Mouse (Mus musculus) heart, adult 11 months (tissue): ENCODE results near the gene Abhd8.

Source experiments
- DNase-seq: peaks from one replicate; pipeline ENCODE4 v3.0.0; 2022

Gene Abhd8

DNA sequence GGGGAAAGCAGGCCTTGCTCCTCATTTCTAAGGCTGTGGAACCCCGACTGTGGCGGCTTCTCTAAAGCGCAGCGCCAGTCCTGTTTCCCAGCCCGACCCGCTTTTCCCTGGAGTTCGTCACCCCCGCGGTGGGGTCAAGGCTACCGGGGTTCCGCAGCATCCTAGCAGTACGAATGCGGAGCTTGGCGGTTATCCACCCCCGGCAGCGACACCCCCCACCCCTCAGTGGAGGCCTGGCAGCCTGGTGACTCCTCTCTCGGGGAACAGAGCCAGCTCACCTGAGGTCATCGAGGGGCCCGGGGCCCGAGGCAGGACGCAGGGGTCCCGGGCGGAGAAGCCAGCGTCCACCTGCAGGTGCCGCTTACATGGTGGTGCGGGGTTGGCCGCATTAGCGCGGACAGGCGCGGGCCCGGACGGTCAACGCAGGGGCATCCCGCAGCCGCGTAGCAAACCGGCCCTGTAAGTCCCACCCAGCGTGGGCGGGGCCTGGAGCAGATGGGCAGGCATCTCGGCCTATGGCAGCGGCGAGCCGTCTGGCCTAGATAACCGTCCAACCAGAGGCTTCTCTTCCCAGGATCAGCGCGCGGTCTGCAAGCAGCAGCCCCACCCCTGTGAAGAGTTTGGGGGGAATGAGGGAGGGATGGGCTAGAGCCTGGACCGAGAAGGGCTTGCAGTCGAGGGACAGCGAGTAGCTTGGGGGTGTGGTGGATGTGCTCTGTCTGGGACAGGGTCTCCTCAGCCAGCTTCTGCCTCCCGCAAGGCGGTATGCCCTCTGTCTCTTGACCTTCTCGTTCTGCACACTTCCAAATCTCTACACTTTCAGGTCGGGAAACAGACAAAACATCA, at the start of gene Abhd8:
TSS of gene Abhd8 (minus strand) at position 468 of the 846 bp plus-strand sequence.
- DNase-seq = peak; percentile 100

DNA sequence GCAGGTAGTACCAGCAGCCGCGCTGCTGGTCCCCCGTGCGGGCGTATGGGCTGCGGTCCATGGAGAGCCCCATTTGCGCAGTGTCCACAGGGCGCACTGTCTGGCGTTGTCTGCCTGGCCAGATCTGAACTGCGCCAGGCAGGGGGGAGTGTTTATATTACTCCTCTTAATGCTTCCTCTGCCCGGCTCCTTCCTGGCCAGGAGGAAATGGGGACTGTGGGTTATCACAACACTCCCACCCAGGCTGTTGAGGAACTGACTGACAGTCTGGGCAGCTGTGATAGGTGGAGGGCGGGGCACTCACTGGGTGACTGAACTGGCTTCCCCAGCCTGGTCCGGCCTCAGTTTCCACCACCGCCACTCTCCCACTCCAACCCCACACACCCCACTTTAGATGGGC, 48.2 kb upstream of the Abhd8 start, which contains the start of gene Plvap:
TSS of gene Plvap (minus strand) at position 109 of the 400 bp plus-strand sequence.
- peak; percentile 95 for DNase-seq

DNA sequence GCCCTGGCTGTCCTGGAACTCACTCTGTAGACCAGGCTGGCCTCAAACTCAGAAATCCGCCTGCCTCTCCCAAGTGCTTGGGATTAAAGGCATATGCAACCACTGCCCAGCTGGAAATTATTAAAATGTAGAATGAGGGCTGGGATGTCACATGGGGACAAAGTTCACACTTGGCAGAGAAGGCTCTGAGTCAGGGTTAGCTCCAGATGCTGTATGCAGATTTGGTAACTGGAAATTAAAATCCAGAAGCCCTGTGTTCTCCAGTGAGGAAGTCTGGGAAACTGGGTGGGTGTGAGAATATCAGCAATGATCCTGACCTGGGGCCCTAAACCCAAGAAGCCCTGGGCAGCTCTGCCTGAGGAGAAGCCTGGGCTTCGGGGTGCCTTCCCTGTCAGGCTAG, 45.9 kb upstream of the Abhd8 start:
- DNase-seq = peak; percentile 94

DNA sequence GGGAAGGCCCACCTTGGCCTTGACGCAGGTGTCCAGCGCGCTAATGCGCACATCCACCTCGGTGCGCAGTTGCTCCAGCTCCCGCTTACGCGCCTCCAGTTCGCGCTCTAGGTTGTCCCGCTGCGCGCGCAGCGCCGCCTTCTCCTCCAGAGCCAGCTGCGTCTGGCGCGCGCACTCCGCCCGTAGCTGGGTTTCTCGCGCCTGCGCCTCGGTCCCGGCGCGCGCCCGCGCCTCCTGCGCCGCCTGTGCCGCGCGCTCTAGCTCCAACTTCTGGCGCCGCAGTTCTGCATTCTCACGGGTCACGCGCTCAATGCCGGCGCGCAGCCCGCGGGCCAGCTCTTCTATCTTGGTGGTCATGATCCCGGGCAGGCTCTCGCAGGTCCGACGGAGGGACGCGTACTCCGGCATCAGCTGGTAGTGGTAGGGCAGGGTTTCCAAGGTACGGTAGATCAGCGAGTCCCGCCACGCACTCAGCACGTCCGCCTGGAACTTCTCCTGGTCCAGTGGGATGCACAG, 44.2 kb upstream of the Abhd8 start:
- peak; percentile 99 for DNase-seq

DNA sequence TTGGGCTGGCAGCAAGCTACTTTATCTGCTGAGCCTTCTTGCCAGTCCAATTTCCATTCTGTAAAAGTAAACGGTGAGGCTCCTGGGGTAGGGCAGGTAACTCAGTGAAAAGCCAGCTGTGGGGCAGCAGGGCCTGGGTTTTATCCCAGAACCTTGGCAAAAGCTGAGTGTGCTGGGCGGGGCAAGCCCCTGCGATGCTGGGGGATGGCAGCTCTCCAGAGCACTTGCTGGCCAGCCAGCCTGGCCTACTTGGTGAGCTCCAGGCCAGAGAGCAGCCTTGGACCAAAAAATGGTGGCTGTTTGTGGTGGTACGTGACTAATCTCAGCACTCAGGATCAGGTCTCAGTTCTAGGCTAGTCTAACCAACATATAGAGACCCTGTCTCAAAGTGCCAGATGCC, 42.5 kb upstream of the Abhd8 start:
- peak; percentile 93 for DNase-seq

DNA sequence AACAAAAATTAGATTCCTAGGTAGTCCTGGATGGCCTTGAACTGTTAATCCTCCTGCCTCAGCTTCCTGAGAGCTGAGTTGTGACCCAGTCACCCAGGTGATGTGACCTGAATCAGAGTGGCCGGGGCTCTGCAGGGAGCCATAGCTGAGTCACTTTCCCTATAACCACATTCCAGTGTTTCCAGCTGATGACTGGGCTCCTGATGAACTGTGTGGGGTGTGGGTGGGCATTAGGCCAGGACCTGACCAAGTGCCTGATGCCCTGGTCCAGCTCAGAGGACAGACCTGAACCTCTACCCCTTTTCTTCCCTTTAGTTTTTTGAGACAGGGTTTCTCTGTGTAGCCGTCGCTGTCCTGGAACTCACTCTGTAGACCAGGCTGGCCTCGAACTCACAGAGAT, 41.9 kb upstream of the Abhd8 start:
- no peak for DNase-seq

DNA sequence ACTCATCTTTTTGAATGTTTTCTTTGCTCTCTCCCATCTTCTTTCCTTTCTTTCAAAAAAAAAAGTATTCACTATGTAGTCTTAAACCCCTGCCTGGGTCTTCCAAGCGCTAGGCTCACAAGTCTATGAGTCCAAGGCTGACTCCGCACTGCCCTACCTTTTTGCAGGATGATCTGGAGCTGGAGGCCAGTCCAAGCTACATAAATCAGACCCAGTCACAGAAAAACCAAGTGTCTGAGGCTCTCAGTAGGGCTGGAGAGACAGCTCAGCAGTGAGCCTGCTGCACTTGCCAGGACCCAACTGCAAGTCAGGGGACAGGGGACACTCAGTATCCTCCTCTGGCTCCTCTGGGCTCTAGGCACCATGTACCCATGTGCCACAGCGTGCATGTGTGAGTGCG, 40.9 kb upstream of the Abhd8 start:
- no peak for DNase-seq

DNA sequence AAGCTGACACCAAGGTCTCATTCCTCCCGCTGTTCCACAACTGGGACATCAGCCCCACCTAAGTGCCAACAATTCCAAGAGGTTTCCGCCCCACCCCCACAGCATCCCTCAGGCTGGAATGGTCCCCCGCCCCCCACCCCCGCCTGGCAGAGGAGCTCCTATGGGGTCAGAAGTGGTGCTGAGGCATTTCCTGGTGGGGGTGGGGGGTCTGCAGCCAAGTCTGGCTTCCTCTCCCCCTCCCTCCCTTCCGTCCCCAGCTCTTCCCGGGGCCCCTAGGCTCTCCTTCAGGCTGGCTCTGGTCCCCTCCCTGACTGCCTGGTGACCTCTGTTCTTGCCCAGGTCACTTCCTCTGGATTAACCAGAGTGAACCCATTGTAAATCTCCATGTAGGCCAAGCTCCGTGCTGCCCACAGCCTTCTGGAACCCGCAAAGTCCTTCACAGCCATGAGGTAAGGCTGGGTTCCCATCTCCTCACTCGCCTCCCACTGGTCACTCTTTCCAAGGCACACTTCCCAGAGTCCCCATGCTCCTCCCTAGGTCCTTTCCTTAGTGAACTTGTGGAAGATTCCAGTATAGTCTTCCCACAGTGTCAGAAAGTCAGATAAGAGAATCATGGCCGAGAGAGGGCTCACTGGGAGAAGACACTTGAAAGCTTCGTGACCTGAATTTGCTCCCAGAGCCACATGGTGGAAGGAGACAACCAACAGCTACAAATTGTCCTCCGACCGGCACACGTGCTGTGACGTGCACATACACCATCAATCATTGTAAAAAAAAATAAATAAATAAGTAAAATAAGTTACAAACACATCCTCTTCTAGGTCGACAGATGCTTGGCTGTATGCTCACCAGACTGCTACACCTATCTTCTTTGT, 35.6 kb upstream of the Abhd8 start:
- peak; percentile 94 for DNase-seq

DNA sequence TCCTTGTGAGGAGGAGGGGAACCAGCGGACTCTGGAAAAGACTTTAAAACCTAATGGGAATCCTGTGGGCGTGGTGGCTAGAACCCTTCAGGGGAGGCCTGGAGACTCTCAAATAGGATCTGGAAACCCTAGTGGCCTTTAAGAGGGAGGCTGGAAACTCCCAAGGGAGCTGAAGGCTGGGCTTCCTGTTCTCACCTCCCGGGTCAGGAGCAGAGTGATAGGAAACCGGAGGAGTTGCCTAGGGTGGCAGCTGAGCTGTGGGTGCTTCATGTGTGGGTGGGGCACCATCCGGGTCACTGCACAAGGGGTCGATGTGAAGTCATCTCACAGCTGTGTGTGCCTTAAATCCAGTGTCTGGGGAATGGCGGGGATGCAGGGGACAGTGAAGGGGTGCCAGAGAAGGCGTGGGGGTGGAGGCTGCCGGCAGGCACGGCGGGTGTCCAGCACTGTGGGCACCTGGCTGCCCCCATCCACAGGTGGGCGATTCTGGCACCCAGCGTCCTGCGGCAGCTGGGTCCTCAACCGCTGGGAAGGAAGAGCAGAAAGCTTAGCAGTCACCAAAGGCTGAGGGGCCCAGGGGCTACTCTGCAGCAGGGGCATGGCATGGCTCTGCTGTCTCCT, 34.5 kb upstream of the Abhd8 start:
- DNase-seq = peak; percentile 98

DNA sequence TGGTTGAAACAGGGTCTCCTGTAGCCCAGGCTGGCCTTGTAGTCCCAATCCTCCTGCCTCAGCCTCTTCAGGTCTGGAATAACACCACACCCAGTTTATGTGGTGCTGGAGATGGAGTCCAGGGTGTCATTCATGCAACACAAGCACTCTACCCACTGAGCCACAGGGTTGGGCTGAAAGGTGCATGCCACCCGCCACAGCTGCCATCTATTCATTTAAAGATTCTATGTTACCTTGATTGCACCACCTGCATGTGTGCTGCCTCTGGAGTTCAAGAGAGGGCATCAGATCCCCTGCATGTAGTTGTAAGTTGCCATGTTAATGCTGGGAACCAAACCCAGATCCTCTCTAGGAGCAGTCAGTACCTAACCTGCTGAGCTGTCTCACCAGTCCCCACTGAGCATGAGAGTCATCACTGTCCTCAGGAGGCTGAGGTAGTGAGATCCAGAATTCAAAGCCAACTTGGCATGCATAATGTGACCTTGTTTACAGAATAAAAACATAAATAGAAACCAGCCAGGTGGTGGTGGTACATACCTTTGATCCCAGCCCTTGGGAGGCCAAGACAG, 33.7 kb upstream of the Abhd8 start:
- DNase-seq = no peak

DNA sequence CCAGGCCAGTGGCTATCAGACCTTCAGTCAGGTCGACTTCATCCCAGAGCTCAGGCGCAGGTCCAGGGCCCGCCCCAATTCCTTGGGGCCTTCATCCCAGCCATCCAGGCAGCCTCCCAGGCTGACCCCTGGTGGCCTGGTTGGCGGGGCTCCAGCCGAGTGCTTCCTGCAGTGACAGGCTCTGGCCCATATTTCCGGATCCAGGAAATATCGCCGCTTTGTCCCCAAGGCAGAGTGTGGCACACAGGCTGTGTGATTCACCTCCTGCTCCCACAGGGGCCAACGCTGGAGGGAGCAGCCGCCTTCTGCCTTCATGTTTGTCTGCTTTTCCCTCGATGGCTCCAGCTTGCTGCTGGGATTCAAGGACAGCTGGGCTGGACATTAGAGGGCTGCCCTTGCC, 33.0 kb upstream of the Abhd8 start:
- peak; percentile 99 for DNase-seq

DNA sequence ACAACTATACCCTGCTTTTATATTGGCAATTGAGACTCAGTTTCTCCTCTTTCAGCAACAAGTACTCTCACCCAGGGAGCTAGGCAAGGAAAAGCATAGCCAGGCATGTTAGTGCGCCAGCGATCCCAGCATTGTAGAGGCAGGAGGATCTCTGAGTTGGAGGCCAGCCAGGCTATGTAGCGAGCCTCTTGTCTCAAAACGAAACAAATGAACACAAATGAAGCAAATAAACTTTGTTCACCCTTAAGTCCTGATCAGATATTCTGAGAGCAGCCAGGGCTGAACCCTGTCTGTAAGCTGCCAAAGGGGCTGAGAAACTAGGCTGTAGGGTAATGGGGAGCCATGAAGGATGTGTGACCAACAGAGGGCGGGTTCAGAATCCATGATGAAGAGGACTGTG, 32.4 kb upstream of the Abhd8 start:
- DNase-seq = no peak

DNA sequence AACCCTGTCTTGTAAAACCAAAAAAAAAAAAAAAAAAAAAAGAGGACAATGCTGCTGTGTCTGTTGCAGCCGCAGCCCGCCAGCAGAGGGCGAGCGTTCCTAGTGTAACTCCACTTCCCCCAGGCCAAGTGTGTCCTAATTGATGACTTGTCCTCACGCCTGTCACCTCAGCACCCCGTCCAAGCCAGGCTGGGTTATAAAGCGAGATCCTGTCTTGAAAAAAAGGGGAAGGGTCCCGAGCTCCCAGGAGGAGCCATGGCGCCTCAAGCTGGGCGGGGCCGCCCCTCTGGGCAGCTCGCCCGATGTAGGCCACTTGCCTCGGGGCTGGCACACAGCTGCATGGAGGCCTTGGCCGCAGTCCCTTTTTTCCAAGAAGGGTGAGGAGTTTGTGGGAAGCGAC, 31.6 kb upstream of the Abhd8 start:
- peak; percentile 98 for DNase-seq

DNA sequence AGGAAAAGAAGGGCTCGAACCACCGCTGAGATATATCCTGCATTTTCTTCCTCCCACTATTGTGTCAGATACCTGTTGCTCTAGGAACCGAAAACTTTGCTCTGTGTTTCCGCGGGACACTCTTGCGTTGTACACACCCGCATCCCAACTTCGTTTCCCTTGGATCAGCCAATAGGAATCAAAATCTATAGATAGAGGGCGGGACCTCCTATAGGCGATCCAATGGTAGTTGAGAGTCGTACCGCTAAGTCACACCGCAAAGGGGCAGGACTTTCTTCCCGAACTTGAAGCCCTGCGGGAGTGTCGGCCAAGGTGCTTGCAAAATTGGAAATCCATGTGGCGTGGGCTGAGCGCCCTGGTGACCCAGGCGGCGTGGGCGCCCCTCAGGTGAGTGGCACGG, 25.0 kb upstream of the Abhd8 start:
- DNase-seq = peak; percentile 99

DNA sequence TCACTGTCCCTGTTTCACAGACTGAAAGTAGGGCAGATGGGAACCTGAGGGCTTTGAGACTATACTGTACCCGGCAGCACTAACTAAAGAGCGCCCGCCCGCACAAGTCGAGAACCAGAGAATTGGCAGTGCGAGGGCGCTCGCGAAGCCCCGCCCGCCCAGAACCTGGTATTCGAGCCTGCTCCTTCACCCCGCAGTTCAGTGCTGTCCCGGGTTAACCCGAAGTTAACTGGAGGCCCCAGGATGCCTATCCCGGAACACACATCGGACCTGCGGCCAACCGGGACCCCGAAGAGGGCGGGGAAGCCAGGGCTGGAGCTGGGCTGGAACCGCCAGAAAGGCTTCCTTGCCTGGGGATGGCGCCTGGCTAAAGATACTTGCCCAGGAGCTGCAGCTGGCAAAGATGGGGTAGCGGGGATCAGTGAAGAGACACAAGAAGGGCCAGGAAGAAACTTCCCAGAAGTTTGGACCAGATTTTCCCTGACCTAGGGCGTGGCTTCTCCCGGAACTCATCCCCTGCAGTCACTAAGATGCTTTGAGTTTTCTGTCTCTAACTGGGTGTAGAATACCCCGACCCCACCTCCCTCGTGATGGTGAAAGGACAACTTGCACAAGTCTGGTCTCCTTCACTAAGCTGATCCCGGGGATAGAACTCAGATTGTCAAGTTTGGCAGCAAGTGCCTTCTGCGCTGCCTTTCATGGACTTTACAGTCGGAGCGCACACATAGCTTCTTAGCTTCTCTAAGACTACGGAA, 24.4 kb upstream of the Abhd8 start, which contains the start of gene Gtpbp3:
TSS of gene Gtpbp3 (plus strand) at position 413 of the 755 bp plus-strand sequence.
- DNase-seq = peak; percentile 98

DNA sequence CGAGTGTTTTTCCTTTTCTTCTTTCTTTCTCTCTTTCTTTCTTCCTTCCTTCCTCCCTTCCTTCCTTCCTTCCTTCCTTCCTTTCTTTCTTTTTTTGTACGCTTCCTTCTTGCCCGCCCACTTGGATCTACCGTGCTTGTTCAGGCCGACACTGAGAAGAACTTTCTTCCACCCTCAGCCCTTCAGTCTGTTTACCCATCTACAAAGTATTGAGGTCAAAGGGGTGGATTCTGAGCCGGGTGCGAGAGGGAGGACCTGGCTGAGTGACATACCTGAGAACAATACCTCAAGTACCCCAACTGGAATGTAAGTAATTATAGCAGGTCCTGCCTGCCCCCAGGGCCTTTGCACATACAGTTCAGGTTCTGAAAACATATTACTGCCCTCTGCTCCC, 22.7 kb upstream of the Abhd8 start:
- no peak for DNase-seq

DNA sequence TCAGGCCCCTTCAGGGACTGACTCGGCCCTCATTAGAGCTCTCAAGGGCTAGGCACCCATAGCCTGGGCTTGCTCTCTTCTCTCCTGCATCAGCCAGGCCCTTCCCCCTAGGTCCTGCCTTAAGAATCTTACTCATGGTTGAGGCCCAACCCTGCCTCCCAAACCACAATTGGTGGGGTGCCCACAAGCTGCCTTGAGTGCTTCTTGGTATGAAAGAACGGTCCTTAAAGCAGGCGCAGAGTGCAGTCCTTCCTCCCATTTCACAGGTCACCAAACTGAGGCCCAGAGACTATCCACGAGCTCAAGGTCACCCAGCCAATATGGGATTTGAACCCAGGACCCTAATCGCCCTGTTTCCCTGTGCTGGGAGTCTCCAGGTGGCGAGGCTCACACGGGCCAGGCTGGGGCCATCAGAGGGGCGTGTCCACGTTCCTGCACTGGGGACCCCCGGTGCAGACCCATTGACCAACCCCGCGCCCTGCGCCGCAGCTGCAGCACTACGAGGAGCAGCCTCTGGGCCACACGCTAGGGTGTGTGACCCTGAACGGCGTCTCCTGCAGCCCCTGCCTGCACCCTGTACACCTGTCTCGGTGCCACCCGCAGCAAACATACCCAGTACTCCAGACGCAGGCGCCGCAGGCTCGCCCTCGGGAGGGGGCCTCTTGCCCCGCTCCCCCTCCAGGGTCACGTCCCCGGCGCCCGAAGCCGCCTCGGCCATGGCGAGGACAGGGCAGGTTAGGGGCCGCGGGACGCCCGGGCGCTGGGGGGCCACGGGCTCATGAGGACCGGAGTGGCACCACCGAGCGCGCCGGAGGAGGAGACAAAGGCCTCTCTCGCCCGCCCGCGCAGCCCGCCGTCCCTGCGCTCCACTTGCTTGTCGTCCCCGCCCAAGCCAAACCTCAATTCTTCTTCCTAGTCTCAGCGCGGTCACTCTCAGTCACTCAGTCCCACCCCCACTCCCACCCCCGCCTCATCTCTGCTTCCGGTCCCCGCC, 22.0 kb upstream of the Abhd8 start, which contains the start of gene Ano8:
TSS of gene Ano8 (minus strand) at position 822 of the 994 bp plus-strand sequence.
- DNase-seq = peak; percentile 98

DNA sequence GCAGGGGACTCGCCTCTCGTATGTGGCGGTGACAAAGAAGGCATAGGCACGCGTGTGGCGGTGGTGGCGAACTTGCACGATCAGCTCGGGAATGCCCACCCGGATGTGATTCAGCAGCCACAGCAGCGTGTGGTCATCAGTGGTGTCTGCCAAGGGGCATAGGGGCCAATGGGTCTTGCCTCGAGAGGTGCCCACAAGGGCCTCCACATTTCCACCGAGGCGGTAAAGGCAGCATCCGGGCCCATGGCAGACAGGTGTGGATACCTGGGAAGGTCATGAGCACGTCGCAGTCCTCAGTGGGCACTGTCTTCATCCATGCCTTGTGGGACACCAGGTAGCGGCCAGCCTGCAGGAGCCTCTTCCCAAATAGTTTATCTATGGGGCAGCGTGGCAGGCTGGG, 21.3 kb upstream of the Abhd8 start:
- peak; percentile 95 for DNase-seq

DNA sequence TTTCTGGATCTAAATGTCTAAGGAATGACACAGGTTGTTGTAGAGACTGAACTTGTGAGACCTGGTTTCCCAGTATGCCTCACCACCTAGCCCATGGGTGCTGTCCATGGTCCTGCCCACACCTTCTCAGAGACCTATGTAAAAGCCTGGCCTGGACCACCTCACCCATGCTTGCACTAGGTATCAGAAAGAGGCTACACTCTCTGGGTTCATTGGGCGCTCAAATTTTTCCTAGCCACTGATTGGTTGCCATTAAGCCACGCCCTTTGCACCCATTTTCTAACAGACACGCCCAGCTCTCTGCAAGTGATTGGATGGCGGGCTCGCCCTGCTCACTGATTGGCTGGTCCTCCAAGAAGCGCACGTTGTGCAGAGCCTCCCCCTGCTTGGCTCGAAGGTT, 20.5 kb upstream of the Abhd8 start:
- DNase-seq = no peak

DNA sequence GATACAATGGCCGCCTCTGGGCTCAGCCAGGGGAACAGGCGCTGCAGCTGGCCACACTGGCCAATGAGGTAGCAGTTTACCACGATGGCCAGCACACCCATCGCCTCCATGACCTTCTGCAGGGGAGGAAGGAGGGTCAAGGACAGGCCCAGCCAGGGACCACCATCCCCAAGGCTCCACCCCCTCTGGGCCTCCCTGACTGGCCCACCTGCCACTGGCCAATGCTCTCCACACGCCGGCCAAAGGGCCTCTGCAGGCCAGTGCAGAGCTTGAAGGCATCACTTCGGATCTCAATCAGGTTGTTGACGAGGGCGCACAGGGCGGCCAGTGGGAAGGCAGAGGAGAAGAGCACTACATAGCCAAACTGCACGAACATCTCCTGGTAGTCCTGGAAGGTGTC, 15.5 kb upstream of the Abhd8 start:
- DNase-seq = peak; percentile 93
